ENCODE assay signal across 1 mouse cellular context in genomic region chr3:94456529-94457000, GRCm38 (mm10).
TF ChIP-seq lines count a peak whose summit lies in the region.

No protein-coding gene starts in this region.

TF ChIP-seq in myocyte, 11 proteins besides CTCF, POLR2A, EP300 and RAD21 (continued from another document):
- TF ChIP-seq SRF (IDR thresholded peaks at IDR 0.05; ENCODE audit: control insufficient read depth, insufficient read length, low read depth) (no peak), TCF12 (IDR thresholded peaks at IDR 0.05; ENCODE audit: insufficient read depth, poor library complexity, severe bottlenecking) (no peak), MAX (IDR thresholded peaks at IDR 0.05; ENCODE audit: low read depth) (no peak)
